Mouse (Mus musculus) c-Kit-negative CD71-positive TER-119-positive erythroid progenitor cells, embryonic 14.5 days (primary cell): Measurements from ENCODE around the gene Lamb2.

ENCODE experiments used
- DNase-seq: peaks from one replicate; pipeline ENCODE4 v3.0.0-alpha.2; 2013; ENCODE audit warnings: low read depth, low spot score

Gene Lamb2

GRCm38 (mm10) chr9:108479721-108480351, at the start of gene Lamb2:
Lamb2 (plus strand) TSS chr9:108479736.
- no peak for DNase-seq

GRCm38 (mm10) chr9:108431431-108432067, 48.0 kb upstream of the Lamb2 start:
- DNase-seq: peak; percentile 20

DNA sequence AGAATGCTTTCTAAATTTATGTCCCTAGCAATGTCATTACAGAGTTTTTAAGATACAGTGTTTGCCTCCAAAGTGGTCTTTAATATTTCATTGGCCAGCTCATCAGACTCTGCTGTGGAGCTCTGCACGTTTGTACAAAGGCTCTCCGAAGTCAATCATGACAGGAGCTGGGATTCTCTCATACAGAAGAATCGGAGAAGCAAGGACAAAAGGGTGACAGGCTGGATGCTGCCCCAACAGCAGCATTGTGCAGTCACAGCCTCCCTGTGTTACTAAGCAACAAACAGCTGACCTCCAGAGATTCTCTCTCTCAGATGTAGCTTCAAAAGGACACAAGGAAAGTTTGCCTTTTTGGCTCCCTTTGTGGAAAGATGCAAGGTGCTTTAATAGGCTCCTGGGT, 43.4 kb upstream of the Lamb2 start, which contains the start of gene BC048562:
Gene BC048562 (plus strand): TSS at position 301 of the 400 bp plus-strand sequence.
- DNase-seq: no peak

- DNase-seq: no peak
Observed at GRCm38 (mm10) chr9:108439176-108439575, 40.4 kb upstream of the Lamb2 start.

DNA sequence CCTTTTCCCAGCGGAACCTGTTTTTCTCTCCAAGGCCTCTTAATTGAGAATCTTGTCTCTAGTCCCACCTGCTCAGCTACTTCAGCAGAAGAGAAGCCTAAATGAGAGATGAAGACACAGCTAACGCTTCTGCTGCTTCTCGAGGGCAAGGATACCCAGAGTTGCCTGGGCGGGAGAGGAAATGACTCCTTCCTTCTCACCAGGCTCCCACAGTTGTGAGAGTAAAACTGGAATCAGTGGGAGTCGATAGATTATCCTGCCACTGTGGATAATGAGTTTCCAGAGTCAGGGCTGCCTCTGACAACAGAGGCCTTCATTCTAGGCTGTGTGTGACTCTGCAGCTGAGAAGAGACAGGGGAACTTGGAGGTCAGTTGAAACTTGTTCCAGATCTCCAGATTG, 39.1 kb upstream of the Lamb2 start:
- no peak for DNase-seq

DNA sequence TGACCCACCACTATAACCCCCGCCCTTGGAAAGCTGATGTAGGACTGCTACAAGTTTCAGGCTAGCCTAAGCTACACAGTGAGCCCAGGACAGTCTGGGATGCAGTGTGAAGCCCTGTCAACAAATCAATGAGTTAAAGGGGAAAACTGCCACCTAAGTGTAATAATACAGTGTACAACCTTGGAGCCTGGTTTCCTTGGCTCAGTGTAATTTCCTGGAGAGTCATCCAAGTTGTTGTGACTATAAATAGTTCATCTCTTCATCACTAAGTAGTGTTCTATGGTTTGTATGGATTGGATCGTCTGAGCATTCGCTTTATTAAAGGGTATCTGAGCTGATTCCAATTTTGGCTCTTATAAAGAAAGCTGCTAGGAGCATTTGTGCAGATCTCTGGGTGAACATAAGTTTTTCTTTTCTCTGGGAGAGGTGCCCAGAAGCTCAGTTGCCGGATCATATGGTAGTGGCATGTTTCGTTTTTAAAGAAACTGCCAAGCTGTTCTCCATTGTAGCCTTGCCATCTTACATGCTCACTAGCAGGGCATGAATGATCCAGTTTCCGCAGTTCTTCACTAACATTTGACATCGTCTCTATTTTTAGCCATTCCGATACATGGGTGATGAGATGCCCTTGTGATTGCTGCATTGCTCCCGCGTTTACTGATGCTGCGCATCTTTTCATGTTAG, 38.2 kb upstream of the Lamb2 start:
- DNase-seq: no peak

- DNase-seq: no peak
Observed at GRCm38 (mm10) chr9:108445125-108445524, 34.4 kb upstream of the Lamb2 start.

GRCm38 (mm10) chr9:108449860-108450259, 29.7 kb upstream of the Lamb2 start:
- DNase-seq: no peak

- no peak for DNase-seq
Observed at GRCm38 (mm10) chr9:108450292-108451169, 29.0 kb upstream of the Lamb2 start.

- peak; percentile 22 for DNase-seq
Observed at GRCm38 (mm10) chr9:108451170-108451493, 28.4 kb upstream of the Lamb2 start.

DNA sequence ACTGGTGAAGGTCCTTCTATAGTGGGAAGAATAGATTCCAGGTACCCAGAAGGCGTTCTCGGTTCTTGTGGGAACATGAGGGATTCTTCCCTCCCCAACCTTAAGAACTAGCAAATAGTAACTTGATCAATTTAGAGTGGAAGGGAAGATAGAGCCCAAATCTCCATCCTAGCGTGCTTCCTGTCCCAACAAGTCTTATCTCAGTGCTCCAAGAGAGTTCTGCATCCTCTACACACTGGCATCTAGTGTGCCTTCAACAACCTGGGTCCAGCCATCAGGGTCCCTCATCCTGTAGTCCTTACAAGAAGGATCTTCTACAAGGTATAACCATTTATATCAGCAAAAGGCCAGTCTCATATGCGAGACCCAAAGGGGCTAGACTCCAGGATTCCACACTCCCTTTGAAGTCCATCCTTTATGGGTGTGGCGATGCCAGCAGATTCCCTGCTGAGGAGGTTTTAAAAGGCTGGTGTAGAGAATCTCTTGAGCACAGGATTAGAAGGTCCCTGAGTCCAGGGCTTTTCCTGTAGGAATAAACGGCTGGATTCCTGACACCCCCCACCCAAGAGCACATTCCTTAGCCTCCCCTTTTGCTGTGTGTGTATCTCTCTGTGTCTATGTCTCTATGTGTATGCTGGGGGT, 27.9 kb upstream of the Lamb2 start:
- DNase-seq: peak; percentile 29

DNA sequence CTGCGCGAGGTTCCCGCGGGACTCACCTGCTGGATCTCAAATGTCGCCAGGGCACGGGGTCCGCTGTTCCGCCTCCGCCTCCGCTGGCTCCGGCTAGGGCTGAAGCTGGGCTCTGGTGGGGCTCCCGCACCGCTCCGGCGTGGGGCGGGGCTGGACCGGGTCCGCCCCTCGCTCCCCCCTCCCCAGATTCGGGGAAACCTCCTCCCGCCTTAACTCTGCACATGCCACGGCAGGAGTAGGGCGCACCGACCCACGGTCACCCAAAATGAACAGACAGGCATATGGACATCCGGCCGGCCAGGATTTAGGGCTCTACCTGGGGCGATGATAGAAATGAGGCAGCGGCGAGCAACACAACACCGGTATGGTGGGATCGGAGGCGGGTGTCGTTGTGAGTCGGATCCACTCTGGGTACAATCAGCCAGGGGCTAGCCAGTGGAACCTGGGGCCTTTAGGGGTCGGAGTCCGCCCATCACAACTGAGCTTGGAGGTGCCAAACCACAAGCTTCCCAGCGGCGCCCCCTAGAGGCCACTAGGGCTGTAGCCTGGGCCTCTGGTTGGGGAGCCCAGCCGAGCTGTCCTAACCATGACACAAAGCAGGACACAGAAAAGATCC, 27.1 kb upstream of the Lamb2 start:
- DNase-seq: peak; percentile 82

GRCm38 (mm10) chr9:108452911-108453310, 26.6 kb upstream of the Lamb2 start:
- DNase-seq: no peak

DNA sequence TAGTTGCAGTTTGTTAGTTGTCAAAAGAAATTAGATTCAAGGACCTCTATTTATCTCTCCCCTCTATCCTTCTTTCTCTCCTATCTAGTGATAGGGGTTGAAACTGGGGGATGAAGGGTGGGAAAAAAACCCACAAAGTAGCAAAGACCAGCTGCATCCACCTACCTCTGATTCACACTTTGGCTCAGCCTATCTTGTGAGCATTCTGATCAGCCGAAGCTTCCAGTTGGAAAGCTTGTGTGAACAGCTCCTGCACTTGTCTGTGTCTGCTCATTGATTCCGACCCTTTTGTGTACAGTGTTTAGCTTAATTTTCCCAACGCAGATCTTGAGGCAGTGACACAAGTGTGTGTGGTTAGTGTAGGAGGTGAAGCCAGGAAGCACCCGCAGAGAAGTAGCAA, 26.1 kb upstream of the Lamb2 start:
- no peak for DNase-seq

- no peak for DNase-seq
Observed at GRCm38 (mm10) chr9:108454429-108454828, 25.1 kb upstream of the Lamb2 start.

DNA sequence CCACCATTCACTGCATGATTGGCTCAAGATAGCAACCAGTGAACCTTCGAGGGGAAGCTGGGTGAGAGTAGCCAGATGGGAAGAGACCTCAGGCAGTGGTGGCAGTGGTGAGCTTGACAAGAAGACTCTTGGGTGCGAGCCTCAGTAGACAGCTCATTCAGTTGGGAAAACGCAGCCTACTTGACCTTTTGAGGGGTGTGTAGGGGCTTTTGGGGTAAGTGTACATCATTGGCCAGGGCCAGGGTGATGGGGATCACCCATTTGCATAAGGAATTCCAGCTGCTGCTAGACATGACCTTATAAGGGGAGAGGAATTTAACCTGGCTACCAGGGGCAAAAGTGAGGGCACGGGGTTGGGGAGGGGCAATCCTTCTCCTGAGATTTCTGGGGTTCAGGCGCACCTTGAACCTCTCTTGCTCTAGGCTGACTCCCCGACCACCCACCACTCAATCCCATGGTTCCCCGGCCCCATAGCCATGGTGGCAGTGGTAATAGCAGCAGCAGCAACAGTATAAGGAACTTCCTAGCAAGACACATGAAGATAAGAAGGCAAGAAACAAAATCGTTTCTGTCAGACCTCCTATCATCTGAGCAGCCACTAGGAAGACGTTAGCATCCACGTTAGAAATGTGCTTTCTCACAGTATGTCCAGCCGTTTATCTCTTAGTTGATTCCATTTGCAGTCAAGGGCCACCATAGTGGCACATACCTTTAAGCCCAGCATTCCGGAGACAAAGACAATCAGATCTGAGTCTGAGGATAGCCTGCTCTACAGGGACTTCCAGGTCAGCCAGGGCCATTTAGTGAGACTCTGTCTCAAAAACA, 23.6 kb upstream of the Lamb2 start:
- no peak for DNase-seq

GRCm38 (mm10) chr9:108456953-108457352, 22.6 kb upstream of the Lamb2 start:
- no peak for DNase-seq

- DNase-seq: no peak
Observed at GRCm38 (mm10) chr9:108459939-108460318, 19.6 kb upstream of the Lamb2 start.

DNA sequence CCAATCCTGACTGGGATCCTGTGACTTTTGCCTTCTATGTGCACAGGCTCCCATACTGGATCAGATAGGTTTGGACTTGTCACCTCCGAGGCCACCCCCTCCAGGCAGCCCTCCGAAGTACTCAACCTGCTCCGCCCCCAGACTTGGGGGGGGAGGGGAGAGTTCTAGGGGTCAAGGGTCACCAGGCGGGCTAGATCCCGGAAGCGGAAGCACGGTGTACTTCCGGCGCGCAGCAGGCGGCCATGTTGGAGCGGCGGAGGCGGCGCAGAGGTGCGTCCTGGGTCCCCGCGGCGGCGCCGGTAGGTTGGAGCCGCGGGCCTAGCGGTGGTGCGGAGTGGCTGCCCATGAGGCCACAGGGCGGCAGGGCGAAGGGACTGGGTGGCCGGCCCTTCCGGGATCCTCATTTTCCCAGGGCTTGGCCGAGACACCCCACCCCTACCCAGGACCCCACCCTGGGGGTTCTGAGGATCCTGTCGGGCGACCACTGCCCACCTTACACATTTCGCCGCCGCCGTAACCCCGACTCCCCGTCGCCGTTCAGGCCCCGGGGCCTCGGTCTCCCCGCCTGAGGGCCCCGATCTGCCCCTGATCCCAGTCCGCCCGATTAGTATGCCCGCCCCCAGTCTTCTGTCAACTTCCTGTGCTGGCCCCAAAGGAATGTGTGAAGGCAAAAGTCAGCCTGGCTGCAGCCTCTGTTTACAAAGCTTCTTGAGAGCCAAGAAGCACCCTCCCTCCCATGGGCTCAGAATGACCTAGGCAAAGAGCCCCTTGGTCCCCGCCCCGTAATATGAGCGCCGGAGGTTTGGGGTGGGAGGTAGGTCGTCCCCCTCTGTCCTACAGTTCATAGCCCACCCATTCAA, 19.0 kb upstream of the Lamb2 start, which contains the start of gene Ccdc71:
Gene Ccdc71 (plus strand): TSS at position 209 of the 860 bp plus-strand sequence.
- peak; percentile 62 for DNase-seq
